Mouse (Mus musculus) v-Abl transformed pro-B cells (cell line): ENCODE measurements around the gene Il9r.

Experiments
- in situ Hi-C, 2 experiments: fragments of 400-800 bp; cut with MboI; formaldehyde crosslinking; loops; one replicate each; pipeline ENCODE4 v1.15.1; 2025; ENCODE audit not compliant: unreplicated experiment in 2 of 2

Gene Il9r

GRCm38 (mm10) chr11:32139528-32139961 lies 60.5 kb downstream of the Il9r start:
- in situ Hi-C loops, result loop anchor here (10.0 to 25.0 kb wide), 4 partner anchors 145 to 885 kb away; partner anchors contain the start of gene Bod1 (in 1 of the 2)

GRCm38 (mm10) chr11:32138614-32138964 lies 61.5 kb downstream of the Il9r start:
- in situ Hi-C loops, result loop anchor here (10.0 to 25.0 kb wide), 4 partner anchors 144 to 884 kb away; partner anchors contain the start of gene Bod1 (in 1 of the 2)

GRCm38 (mm10) chr11:32137719-32138613 lies 62.1 kb downstream of the Il9r start:
- in situ Hi-C loops, result loop anchor here (10.0 to 25.0 kb wide), 4 partner anchors 143 to 883 kb away; partner anchors contain the start of gene Bod1 (in 1 of the 2)
